Mouse (Mus musculus) layer of hippocampus, postnatal 14 days (tissue): ENCODE measurements around the gene Uvrag. TPM values are rescaled to one million over a fixed set of nuclear protein-coding genes. Genes with fewer than 3 reads are reported as not detected.
A peak's percentile ranks its signal among the peaks of the same experiment; 100 is the strongest.

Source experiments
- DNase-seq, 2 experiments: peaks; one replicate each; pipeline ENCODE4 v3.0.0; 2021 to 2022; ENCODE audit warnings: low spot score in 2 of 2, mixed read lengths in 1 of 2
- total RNA-seq, 2 experiments: library from RNA; stranded (reverse); gene quantifications; 2 replicates each; pipeline ENCODE4 v1.2.3; 2021

Gene Uvrag
- total RNA-seq, 2 experiments from 2014 or later: 44.6 to 45.8 TPM

DNA sequence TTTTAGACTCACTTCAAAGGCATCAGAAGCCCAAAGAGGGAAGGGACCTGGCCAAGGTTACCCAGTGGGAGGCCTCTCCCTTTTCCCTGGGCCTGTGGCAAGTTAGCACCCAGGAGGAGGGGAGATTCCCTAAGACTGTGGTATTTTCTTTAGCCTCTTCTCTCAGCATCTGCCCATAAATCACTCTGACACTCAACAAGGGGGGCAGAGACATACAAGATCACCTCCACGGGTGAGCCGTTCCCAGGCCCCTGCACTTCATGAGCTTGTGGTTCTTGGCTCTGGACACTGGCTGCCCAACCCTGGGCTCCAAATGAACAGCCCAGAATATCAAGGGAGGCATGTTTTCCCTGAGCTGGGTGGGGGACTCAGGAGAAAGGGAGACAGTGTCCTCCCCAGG is 279.9 kb downstream of the Uvrag start:
- DNase-seq: no peak

DNA sequence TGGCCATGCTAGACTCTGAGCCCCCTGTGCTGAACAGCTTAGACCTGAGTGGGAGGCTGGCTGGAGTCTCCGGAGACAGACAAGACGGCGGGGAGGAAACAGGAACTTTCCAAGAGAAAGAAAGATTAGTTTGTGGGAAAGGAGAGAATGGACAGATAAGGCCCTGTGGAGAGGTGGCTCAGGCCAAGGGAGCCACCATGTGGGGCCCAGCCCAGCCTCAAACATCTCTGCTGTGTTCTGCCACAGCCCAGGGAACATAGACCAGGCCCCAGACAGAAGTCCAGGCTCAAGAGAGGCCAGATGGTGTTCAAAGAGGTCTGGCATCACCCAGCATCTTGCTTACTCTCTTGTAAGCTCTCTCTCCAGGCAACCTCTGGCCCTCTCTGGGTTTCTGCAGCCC is 283.8 kb downstream of the Uvrag start:
- no peak for DNase-seq

DNA sequence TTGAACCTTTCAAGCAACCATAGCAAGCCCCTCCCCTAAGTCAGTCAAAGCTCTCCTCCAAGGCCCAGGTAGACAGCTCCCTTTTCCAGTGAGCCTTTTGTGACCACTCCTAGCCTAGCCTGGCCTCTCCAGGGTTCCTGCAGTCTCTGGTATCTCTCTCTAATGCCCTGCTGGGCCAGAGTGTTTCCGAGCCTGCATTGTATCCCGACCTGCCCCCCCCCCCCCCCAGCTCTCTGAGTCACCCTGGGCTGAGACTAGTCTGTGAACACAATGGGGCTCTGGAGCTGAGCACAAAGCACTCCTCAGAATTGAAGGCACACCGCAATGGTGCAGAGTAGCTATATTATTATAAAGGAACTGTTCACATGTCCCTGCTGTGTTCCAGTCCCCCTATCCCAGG is 284.8 kb downstream of the Uvrag start:
- no peak for DNase-seq

DNA sequence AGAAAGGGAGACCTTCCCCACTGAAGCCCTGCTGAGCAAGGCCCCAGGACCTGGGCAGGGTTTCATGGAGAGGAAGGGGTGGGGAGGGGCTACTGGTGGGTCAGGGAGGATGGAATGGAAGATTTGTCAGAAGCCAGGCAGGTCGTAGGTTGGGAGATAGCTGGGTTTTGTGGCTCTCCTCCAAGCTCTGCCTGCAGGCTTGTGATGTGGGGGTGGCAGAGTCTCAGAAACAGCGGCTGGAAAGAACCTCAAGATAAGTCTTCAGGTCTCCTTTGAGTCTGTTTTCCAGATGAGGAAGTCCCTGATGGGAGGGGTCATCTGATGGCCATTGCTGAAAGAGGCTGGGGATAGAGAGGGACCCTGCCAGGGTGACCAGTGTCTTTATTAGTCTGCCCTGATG is 285.6 kb downstream of the Uvrag start:
- DNase-seq: no peak

DNA sequence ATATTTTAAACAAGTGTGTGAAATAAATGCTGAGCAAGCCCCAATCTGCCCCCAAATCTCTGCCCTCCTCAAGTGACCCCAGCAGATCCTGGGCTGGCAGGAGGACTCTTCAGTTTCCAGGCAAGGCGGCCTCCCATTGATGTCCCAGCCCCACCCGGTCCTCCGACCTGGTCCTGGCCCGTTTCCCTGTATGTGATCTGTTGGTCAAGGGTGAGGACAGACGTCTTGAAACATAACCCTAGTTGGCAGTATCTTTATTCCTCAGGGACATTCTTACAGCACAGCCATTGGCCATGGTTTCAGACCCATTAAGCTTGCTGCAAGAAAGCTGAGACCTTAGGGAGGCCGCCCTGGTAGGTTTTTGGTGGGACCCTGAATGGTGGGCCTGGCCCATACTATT is 287.1 kb downstream of the Uvrag start:
- DNase-seq: no peak

DNA sequence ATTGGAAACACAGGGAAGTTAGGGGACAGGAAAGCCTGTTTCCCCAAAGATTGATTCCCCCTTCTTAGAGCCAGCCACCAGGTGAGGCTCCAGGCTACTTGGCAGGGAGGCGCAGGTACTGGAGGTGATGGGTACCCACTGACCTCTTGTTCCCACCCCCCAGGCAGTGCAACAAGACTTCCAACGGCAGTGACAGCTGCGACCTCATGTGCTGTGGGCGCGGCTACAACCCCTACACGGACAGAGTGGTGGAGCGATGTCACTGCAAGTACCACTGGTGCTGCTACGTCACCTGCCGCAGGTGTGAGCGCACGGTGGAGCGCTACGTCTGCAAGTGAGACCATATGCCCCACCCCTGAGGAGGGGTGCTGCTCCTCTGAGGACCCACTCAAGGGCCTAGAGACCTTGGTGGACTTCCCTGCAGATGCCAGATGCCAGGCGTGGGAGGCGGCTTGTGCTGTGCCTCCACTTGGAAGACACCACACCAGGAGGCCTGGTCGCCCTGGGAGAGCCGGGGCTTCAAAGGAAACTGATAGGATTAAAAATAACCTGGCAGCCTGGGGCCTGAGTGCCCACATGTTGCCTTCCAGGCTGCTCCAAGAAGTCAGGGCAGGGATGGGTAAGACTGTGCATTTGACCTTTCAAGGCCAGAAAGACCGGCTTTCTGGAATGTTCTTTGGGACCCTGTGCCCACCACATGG is 287.8 kb downstream of the Uvrag start:
- no peak for DNase-seq

DNA sequence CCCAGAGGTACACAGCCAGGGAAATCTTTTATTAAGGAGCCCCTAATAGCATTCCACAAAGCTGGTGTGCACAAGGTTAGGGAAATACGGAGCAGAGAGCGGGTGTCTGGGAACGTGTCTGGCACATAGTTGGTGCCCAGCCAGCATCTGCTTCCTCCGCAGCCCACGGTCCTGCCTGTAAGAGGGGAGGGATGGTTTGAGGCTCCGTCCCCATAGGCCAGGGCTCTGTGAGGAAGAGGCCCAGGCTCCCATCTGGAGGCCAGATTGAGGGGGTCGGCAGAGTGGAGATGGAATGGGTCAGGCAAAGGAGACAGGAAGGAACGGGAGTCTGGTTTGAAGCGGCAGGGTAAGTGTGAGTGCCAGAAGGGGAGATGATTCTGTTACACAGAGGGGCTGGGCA is 289.7 kb downstream of the Uvrag start:
- DNase-seq: no peak

DNA sequence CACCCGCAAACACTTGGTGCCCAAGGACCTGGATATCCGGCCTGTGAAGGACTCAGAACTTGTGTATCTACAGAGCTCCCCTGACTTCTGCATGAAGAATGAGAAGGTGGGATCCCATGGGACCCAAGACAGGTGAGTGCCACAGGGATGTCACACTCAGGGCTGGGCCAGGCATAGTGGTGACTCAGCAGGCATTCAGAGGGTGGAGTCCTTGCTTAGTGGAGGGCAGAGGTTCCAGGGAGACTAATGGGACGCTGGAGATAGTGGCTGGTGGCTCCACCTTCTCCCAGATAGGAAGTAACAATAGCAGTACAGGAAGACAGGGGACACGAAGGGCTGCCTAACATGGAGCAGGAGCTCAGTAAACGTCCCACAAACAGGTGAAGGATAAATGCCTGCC is 290.6 kb downstream of the Uvrag start:
- DNase-seq: no peak

DNA sequence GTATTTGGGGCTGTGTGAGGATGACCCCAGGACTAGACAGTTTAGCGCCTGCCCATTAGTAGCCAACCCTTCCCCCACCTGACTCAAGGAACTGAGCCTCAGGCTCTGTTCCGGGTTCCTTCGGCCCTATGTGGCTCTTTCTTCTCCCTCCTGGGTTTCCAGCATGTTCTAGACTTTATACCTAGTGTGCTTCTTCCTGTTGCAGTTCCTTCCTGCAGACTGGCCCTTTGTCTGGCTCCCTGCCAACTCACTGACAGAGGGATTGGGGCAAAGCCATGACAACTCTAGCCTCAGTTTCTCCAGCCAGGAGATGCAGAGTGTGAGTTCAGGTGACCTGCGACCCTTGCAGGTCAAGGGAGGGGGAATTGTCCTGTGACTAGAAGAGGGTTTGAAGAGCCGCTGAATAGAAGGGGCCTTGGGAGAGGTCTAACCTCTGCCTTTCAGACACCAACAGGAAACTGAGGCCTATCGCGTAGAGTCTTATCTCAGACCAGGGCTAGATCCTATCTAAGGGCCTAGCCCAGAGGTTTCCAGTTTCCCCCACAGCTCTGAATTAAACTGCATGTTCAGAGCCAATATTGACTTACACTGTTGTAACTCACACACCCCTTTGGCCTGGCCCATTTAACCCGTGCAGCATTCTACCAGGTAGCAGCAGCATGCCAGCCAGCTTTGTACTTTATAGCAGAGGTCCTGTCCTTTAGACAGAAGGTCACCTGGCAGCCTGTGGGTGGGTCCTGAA is 291.9 kb downstream of the Uvrag start:
- DNase-seq: no peak

DNA sequence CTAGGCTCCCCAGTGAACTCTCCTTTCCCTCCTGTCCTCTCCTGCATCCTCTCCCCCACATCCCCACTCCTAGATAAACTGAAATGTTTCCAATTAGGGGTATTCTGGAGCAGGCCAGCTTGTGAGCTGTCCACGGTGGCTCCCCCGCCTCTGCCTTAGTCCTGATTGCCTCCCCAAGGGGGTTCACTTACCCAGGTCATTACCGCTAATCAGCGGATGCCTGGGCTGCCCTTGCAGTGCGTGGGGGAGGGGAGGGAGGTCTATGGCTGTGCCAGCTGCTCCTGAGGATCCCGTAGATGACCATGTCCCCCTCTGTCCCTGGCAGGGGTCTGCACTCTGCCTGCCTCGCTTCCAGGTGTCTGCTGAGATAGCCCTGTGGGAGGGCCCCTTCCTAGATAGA is 297.3 kb downstream of the Uvrag start:
- DNase-seq: no peak

DNA sequence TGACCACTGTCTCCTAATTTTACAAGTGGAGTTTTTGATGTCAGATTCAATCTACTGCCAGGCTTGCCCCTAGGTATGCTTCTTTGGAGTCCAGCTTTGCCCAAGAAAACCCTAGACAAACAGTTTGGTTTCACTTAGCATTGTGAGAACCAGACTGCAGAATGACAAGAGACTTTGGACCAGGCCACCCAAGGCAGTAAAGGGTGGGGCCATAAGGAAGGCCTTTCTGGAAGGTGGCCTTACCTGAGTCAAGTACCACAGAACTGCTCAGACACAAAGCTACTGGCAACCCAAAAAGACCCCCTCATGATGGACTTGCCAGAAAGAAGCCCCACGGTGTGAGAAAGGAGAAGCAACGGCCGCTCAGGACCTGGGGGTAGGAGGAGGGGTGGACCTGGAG is 297.9 kb downstream of the Uvrag start:
- DNase-seq: no peak

DNA sequence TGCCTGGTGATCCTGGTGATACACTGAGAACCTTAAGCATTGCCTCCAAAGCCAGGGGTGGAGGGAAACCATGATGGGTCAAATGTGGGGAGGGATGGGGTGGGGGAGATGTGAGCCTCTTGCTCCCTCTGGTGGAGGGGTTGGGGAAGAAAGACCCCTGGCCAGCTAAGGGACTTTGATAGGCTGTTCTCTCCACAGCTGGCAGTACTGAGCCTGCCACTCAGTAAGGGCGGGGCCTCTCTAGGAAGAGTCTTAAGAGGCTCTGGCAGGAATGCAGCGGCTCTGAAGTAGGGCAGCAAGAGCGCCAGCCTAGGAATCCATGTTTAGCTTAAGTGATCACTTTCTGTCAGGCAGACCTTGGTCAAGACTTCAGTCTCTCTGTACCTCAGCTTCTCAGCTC is 299.1 kb downstream of the Uvrag start:
- no peak for DNase-seq

DNA sequence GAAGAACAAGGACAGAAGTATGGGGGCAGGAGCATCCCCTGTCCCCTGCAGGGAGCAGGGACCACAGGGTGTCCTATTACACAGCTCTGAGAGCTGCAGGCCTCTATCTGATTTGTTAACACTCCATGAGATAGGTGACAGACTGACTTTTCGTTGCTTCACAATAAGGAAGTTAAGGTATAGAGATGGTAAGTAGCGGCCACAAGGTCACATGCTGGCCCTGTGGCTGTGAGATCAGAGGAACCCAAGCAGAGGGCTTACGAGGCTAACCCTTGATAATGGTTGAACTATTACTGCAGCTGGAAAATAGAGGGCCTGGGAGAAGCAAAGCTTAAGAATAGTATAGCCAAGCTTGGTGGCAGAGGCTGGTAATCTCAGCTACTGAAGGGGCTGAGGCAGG is 300.2 kb downstream of the Uvrag start:
- no peak for DNase-seq

DNA sequence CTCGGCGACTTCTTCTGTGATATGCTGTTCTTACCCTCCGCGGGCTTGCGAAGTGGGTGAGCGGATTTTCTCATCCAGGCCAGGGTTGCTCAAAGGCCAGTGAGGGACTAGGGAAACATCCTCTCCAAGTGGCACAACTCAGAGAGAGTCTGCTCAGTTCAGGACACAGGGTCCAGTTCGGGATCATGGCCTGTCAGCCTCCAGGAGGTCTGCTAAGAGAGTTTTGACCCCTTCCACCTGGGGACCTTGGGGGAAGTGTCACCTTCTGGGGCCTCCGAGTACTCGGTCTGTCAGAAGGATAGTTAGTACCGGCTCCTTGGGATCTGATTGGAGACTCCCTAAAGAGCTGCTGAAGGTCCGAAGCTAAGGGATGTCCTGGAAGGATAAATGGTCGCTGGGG is 301.6 kb downstream of the Uvrag start:
- DNase-seq: no peak

DNA sequence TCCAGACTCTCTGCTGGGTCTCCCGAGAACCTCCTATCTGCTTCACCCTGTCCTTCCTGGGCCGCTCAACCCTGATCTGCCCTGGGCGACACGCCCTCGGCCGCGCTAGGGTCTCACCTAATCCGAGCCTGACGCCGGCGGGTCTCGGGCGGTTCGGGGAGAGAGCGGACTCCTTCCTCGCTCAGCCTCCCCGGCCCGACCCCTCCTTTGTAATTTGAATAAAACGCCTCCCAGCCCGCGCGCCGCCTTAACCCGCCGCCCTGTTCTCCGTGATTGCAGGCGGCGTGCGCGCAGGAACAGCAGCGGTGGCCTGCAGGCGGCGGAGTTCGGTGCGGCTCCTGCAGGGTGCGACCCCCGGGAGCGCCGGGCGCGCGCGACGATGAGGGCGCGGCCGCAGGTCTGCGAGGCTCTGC is 302.2 kb downstream of the Uvrag start:
- no peak for DNase-seq

DNA sequence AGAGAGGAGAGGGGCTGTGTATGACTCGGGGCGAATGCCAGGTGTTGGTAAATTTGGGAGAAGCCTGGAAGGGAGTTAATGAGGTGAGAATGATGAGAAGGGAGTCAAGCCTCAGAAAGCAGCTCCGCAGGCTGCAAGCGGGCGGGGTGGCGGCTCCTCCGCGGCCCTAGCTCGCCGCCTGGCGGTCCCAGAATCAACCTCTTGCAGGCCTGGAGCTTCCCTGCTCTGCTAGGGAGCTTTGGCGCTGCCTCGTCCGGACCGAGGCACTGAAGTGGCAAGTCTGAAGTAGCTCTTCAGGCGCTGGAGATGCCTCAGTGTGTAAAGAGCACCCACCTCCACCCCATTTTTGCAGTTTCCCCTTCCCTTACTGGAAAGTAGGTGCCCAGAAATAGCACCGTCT is 303.0 kb downstream of the Uvrag start:
- DNase-seq: peak; percentile 70 to 75

DNA sequence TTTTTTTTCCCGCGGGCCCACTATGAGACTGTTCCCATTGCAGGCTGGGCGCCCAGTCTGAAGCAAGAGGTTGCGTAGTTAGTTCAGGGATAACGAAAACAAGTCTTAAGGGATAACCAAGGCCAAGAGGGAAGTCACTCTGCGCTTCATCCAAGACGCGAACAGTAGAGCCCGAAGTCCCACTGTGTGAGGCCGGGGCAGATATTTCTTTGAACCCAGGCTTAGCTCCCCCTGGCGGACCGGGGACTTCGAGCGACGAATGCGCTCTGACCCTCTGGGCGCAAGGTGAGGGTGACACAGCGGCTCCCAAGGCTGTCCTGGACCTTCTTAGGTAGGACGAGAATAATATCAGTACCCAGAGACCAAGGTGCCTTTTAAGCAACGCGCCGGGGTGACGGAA is 304.3 kb downstream of the Uvrag start:
- peak in 1 of 2 experiments; percentile 38 for DNase-seq

DNA sequence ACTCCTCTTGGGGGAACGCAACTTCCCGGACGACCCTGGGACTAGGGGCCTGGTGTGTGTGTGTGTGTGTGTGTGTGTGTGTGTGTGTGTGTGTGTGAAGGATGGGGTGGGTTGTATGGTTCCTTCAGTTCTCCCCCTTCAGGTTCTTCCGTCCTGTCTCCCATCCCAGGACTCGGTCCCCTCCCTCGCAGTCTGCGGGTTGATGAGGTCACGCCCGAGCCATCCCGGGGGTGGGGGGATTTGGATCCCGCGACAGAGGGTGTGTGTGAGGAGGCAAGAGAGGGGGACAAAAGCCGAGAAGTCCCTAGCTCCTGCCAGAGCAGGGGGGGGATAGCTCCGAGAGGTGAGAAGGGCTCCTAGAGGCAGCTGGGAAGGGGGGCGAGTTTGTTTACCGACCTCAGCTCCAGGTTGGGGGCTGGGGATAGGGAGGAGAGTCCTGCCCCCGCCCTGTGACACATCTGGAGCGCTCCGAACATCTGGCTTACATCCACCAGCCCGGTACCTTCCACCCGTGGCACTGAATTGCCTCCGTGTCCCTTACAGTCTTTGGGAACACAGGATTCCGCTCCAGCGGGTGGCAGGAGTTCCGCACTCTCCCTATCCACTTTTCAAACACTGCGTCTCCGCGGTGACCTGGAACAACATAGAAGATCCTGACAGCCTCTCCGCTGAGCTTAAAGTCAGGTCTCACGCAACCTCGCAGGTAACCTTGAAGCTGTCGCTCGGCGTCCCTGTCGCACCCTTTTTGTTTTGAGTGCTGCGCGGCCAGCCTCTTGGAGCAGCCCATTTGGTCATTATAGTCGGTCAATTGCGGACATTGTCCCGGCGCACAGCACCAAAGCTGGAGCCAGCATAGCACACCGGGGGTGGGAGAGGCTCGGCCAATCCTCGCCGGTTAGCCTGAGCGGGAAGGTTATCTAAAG is 305.2 kb downstream of the Uvrag start:
- DNase-seq: no peak
